Mouse (Mus musculus) telencephalon, adult 2 months (tissue): ENCODE results near the gene Ccz1.

Experiments used
- DNase-seq: peaks from one replicate; pipeline ENCODE4 v3.0.0-alpha.2; 2011; ENCODE audit warnings: low read depth, low spot score

Gene Ccz1

DNA sequence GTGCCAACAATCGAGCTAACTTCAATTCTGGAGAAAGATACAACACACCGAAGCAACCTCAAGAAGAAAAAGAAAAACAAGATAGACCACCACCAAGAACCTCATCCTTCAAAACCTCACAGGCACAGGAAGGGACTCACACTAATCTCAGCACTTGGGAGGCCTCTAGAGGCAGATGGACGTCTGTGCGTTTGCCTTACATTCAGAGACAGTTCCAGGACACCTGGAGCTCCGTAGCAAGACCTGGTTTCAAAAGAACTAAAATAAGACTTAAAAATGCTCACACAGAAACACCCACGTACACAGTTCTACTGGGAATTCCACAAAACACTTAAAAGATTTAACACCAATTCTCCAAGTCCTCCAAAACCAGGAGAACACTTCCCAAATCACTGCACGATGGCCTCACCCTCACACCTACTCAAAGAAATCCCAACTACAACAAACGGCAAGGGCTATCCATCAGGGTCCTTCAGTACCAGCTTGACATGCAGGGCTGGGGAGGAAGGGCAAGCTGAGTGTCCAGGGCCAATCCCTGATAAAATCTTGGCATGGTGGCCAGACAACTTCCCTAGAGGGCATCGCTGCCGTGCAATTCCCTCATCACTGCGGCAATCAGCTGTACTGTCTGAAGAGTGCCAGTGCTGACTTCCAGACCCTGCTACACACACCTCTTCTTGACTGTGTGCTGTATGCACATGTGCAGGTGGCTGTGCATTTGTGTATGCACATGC lies 19.9 kb downstream of the Ccz1 start:
- peak; percentile 40 for DNase-seq

DNA sequence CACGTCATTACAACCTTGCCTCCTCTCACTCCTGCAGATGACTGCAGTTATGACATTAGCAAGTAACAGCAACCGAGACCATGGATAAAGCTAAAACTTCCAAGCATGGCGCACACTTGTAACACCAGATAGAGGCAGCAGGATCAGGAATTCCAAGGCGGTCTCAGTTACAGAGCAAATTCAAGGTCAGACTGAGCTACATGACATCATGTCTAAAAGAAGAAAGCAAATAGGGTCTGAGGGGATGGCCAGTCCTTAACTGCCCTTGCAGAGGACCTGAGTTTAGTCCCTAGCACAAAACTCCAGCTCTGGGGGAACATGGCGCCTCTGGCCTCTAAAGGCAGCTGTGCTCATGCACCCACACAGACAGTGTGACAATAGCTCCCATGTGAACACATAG lies 20.8 kb downstream of the Ccz1 start:
- no peak for DNase-seq

DNA sequence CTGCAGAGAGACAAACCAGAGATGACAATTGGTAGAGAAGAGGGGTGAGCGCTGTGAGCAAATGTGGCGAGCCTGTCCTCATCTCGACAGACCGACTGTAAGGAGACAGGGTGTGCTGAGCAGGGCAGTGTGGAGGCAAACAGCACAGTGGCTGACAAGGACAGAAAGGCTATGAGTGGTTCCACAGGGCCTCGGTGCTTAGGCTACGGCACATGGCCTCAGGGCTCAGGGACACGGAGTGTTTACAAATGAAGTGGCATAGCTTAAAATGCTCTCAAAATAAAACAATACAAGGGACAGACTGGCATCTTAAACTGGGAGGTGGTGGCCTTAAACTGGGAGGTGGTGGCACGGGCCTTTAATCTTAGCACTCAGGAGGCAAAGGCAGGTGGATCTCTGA lies 21.4 kb downstream of the Ccz1 start:
- no peak for DNase-seq

- no peak for DNase-seq
These were observed 22.0 kb downstream of the Ccz1 start for GRCm38 (mm10) chr5:143992661-143993060.

DNA sequence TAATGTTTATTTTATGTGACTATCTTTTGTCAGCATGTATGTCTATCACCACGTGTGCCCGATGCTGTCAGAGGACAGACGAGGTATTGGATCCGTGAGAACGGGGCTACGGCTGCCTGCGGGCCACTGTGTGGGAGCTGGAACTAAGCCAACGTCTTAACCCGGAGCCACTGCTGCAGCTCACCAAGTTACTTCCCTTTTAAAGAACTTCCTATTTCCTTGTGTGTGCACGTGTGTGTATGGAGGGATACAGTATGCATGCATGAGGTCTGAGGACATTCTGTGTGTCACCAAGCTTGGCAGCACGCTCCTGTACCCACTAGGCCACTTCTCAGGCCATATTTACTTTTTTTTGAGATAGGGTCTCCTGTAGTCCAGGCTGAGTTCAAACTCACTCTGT lies 24.6 kb downstream of the Ccz1 start:
- DNase-seq: no peak

DNA sequence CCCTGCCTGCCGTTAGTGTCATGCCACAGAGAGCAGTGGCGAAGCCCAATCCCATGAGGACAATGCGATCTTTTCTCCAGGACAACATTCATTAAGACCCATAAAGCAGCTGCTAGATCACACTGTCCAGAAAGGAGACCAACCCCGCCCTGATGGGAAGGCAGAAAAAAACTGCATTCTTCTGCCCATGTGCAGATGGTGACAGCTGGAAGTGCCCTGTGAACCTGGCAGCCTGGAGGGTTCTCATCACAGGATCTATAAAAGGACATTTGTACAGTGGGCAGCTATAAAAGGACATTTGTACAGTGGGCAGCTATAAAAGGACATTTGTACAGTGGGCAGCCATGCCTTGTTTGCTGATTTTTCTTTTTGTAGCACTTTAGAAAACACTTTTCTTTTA lies 25.6 kb downstream of the Ccz1 start:
- DNase-seq: no peak

DNA sequence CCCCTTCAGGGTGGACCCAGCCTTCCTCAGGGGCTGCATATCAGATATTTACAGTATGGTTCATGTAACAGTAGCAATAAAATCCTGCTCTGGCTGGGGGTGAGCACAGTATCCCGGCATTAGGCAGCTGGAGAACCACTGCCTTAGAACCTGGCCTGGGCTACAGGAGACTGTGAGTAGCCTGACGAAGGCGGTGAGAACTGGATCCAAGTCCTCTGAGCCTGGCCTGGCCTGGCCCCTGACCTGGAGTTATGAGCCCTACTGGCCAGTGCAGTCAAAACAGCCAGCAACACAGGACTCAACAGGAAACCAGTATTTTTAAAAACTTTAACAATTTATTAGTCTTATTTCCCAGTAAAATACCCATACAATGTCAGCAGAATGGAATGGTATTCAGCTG lies 27.1 kb downstream of the Ccz1 start:
- no peak for DNase-seq

- DNase-seq: no peak
These were observed 29.3 kb downstream of the Ccz1 start for GRCm38 (mm10) chr5:143985381-143985780.

GRCm38 (mm10) chr5:143982361-143982760 lies 32.3 kb downstream of the Ccz1 start:
- no peak for DNase-seq

DNA sequence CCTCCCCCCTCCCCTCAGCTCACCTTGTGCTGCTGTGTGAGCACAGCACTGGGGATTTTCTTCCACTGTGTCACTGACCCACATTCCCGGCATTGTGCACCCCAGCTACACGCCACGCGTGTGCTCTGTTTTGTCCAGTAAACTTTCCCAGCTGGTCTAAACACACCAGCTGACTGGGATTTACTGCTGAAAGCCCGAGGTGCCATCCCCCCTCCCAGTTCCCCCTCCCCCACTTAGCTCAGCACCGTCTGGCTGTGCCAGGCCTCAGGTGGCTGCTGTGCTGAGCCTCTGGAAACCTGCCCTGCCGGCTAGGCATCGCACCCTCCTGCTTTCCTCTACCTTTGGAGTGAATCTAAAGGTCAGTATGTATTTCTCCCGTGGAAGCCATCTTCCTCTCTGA lies 33.8 kb downstream of the Ccz1 start:
- DNase-seq: no peak

DNA sequence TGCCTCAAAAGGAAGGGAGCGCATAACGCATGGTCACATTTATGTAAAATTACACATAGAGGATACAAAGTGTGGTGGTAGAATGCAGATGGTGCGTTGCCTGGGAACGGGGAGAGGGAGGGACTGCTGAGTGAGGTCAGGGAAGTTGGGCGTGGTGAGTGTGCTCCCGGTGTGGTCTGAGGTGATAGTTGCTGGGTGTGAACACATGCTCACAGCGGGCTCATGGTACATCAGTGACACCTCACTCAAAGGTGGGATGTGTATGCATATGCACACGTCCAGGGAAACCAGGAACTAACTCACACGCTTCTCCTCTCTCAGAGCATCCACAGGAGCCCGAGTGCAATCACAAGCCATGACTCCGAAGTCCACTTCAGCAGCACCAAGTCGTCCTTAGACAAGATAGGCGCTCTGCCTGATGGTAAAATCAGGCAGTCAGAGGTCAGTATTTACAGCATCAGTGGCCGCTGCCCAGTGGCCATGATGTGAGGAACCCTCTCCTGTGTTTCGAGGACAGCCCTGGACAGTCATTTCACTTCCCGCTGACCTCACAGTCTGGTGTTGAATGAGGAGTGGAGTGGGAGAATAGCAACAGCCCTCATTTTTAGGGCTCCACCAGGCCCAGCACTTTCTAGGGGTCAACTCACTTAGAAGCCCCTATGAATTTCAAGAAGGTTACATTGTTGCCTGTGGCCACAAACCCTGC lies 37.8 kb downstream of the Ccz1 start:
- DNase-seq: no peak

DNA sequence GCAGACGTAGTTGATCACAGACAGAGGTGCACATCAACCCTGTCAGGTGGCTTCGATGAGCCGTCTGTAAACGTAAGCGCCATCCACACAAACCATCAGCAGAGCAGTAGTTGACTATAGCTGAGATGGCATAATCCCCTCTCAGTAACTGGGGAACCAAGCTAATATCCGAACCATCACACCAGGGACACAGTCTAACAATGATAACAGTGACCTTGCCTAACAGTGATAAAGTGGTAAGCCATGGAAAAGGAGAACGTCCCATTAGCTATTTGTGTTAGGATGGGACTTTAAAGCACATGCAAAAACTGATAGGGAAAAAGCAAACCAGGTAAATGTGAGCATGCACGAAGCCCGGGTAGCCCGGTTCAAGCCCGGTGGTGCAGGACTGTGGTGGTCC lies 38.4 kb downstream of the Ccz1 start:
- DNase-seq: no peak

GRCm38 (mm10) chr5:143975631-143975933 lies 39.1 kb downstream of the Ccz1 start:
- DNase-seq: no peak

DNA sequence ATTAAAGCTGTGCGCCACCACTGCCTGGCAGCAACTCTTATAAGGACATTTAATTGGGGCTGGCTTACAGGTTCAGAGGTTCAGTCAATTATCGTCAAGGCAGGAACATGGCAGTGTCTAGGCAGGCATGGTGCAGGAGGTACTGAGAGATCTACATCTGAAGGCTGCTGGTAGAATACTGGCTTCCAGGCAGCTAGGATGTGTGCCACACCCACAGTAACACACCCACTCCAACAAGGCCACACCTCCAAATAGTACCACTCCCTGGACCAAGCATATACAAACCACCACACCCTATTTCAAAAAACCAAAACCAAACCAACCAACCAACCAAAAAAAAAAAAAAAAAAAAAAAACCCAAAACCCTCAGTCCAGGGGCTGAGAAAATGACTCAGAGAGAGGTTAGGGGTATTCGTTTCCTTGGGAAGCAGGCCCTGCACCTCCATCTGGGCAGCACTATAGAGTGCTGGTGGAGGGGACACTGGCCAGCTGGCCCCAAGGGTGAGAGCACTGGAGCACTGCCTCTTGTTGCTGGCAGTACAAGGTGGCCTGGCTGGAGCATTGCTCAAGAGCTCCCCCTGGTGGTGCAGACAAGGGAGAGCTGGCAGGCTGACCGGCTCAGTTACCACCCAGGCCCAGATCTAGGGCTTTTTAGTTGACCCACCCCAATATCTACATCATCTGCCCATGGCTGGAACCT lies 39.6 kb downstream of the Ccz1 start:
- peak; percentile 39 for DNase-seq

- no peak for DNase-seq
These were observed 42.0 kb downstream of the Ccz1 start for GRCm38 (mm10) chr5:143972628-143973027.

GRCm38 (mm10) chr5:143966671-143967070 lies 48.0 kb downstream of the Ccz1 start:
- no peak for DNase-seq

DNA sequence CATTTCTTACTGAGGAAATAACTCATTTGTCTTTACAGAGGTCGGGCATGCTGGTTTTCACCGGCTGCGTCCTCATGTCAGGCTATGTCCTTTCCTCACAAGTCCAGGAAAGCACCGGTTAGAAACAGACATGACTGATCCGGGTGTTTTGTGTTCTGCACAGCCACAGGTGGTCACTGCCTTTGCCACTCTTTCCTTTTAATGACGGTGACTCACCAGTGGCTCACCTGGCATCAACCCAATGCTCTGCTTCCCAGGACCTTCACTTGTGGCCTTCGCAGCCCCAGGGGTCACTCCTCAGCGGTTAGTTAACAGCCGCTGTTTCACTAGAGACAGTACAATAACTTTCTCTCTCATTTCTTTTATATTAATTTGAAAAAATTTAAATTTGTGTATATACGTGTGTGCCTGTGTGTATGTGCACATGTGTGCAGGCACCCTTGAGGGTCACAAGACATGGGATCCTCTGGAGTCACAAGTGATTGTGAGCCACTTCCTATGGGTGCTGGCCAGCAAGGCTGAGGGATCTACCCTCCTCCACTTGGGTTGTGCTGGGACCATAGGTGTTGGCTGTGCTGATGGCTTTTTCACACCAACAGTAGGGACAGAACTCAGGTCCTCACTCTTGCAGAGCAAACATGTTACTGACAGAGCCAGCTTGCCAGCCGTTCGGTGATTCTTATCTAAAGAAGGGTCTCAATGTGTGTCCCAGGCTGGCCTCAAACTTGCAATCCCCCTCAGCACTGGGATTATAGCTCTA lies 48.9 kb downstream of the Ccz1 start:
- no peak for DNase-seq

DNA sequence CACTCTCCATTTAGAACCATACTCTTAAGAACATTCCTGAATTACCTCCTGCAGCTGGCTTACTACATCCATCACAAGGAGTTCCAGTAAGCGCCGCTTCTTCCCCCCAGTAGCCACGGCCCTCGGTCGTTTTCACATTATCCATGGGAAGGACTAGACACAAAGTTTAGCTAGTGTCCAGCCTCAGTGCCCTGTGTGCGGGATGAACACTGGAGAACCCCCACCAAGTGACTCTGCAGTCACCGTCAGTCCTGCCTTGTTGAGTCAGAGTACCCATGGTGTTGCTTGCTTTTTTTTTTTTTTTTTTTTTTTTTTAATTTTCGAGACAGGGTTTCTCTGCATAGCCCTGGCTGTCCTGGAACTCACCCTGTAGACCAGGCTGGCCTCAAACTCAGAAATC lies 53.5 kb downstream of the Ccz1 start:
- no peak for DNase-seq

DNA sequence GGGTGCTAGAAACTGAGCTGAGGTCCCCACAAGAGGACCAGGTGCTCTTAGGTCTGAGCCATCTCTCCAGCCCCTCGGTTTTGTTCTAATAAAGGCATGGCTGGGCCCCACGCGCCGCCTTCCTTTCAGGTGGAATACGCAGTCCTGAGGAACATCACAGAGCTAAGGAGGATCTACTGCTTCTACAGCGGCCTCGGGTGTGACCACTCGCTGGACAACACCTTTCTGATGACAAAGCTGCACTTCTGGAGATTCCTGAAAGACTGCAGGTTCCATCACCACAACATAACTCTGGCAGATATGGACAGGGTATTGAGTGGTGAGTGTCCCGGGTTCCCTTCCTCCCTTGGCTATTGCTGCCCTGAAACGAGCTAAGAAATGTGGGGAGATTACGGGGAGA lies 55.1 kb downstream of the Ccz1 start:
- no peak for DNase-seq

DNA sequence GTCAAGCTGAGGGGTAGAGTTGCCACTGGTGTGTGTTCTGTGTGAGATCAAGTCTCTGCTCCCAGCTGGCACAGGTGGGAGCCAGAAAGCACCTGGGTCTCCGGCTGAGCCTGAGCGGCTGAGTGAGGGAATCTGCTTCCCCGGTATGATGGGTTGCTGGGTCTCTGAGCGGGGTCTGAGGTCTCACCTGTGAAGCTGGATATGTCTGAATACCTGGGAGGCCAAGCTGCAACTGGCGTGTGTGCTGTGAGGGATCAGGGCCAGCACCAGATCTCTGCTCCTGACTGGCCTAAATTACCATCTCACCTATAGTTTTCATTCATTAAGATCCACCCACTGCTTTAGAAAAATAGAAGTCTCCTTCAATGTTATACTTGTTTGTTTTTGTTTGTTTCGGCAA lies 57.6 kb downstream of the Ccz1 start:
- no peak for DNase-seq

DNA sequence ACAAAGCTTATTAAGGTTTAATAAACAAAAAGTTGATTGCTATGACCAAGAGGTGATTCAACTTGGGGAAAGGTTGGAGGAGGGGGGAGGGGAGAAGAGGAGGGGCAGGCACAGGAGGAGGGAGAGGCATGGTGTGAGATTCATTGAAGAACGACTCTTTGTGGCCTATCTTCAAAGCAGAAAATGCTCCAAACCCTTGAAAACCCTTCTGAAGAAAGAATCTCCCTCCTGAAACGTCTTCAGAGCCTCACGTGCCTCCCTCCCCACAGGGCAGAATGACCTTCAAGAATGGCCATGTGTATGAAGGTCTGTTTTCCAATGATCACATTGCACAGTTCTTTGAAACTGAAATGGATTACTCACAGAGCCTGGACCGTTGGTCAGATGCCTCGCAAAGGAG lies 64.7 kb downstream of the Ccz1 start:
- no peak for DNase-seq

- no peak for DNase-seq
These were observed 66.3 kb downstream of the Ccz1 start for GRCm38 (mm10) chr5:143948361-143948760.
